Mouse (Mus musculus) CD4-positive naive resting alpha-beta T cell, adult 57 days (primary cell): ENCODE results near the gene Slc5a1. TPM values are rescaled to one million over a fixed set of nuclear protein-coding genes. Genes with fewer than 3 reads are reported as not detected.

Experiments used
- total RNA-seq: library from RNA; stranded (reverse); gene quantifications from one replicate; pipeline ENCODE4 v1.2.4, GENCODE M21; 2023

Gene Slc5a1
- total RNA-seq = not detected

DNA sequence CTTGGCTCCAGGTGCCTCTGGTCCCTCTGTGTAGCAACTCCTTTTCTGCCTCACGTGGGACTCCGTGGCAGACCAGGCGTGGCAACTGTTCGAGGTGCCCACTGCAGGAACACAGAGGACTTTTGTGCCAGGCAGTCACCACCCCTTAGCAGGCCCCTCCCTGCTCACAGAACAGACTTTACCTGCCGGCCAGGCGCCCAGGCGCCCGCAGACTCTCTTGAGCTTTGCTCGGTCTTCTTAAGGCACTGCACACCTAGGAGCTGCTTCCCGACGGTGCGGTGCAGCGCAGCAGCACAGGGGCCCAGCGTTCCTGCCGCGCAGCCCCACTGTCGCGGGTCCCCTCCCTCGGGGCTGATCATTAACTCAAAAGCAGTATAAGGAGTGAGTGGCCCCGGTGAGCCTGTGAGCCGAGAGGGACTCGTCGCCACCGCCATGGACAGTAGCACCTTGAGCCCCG, at the start of gene Slc5a1:
Gene Slc5a1 (plus strand): TSS at position 195 of the 457 bp plus-strand sequence.

Other genes with a start within 250 kb of the Slc5a1 start
- gene Prr14l, start 250.0 kb upstream of the Slc5a1 start, total RNA-seq = 47.7 TPM
- gene Depdc5, start 240.5 kb upstream of the Slc5a1 start, total RNA-seq = 56.3 TPM
- 123 TPM for gene Ywhah, start 85.4 kb upstream of the Slc5a1 start, total RNA-seq
- 0.53 TPM for gene Spon2, start 114.2 kb downstream of the Slc5a1 start, total RNA-seq
- gene Ctbp1, start 170.8 kb downstream of the Slc5a1 start, total RNA-seq = 232 TPM
- gene Maea, start 231.3 kb downstream of the Slc5a1 start, total RNA-seq = 68.7 TPM